Mouse (Mus musculus) lung, postnatal 0 days (tissue): ENCODE results near the gene Lyl1.

Source experiments
- CTCF ChIP-seq: IDR thresholded peaks from 2 replicates; pipeline ENCODE4 v1.5.1; 2016; ENCODE audit warnings: antibody characterized with exemption, mild to moderate bottlenecking
- EP300 ChIP-seq: IDR thresholded peaks from 2 replicates; pipeline ENCODE4 v1.6.1; 2016; ENCODE audit warnings: antibody characterized with exemption, mild to moderate bottlenecking, control low read depth

GRCm38 (mm10) chr8:84731371-84732177 is 30.3 kb downstream of the Lyl1 start:
- TF ChIP-seq EP300 (no peak), CTCF (no peak)
